Mouse (Mus musculus) liver, postnatal 0 days (tissue): ENCODE data around the gene Akap5.

Source experiments
- CTCF ChIP-seq: sonication (generic); IDR thresholded peaks from 2 replicates; pipeline ENCODE4 v1.5.1; 2016; ENCODE audit warnings: antibody characterized with exemption, low read depth
- EP300 ChIP-seq: IDR thresholded peaks from 2 replicates; pipeline ENCODE4 v1.6.1; 2016; ENCODE audit warnings: antibody characterized with exemption, low read depth, mild to moderate bottlenecking

DNA sequence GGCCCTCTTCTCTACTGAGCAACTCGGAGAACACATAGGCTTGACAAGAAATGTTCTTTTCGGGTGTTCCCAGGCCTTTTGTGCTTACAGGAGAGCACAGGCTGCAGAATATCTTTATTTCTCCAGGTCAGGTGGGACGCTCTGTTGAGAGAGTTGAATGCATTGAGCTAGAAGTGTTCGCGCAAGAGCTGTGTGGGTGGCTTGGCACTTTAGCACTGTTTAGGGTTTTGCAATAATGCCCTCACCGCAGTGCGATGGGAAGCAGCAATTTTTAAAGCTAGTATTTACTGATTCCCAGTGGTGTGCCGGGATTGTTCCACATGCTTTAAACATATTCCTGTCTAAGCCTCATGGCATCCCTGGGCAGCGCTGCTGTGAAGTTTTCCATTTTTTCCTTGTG, 13.5 kb upstream of the Akap5 start:
- no peak for TF ChIP-seq CTCF
- TF ChIP-seq EP300, result no peak
